Mouse (Mus musculus): ENCODE measurements at regions not wholly inside any gene's neighbourhood (a gene's known extent, or its start where the extent isn't known, plus 50 kb on each side); places are given as distances from the start of the nearest gene placed in this dataset.
"Not testable (repeated sequence)": the region's sequence is repeated elsewhere in the genome, so short reads cannot be mapped to it uniquely, and the experiment has no call there.

- DNase-seq, result no peak
These were observed 141.3 kb upstream of the Fam3c start for GRCm38 (mm10) chr6:22497306-22497705.

- DNase-seq, result no peak
These were observed 140.4 kb upstream of the Fam3c start for GRCm38 (mm10) chr6:22496471-22496870.

GRCm38 (mm10) chr6:22493632-22494260 lies 137.7 kb upstream of the Fam3c start:
- peak; percentile 10 to 21 for DNase-seq

- DNase-seq, result no peak
These were observed 136.9 kb upstream of the Fam3c start for GRCm38 (mm10) chr6:22492896-22493295.

GRCm38 (mm10) chr6:22490762-22491161 lies 134.7 kb upstream of the Fam3c start:
- DNase-seq, result no peak

GRCm38 (mm10) chr6:22487467-22487866 lies 131.4 kb upstream of the Fam3c start:
- DNase-seq, result no peak

- DNase-seq, result no peak
These were observed 129.9 kb upstream of the Fam3c start for GRCm38 (mm10) chr6:22485828-22486518.

GRCm38 (mm10) chr6:22482257-22482656 lies 126.2 kb upstream of the Fam3c start:
- not testable (repeated sequence) for DNase-seq

GRCm38 (mm10) chr6:22474604-22475003 lies 118.6 kb upstream of the Fam3c start:
- no peak for DNase-seq

GRCm38 (mm10) chr6:22474011-22474410 lies 118.0 kb upstream of the Fam3c start:
- DNase-seq, result no peak

- DNase-seq, result not testable (repeated sequence)
These were observed 116.4 kb upstream of the Fam3c start for GRCm38 (mm10) chr6:22472400-22472799.

GRCm38 (mm10) chr6:22467334-22467993 lies 111.4 kb upstream of the Fam3c start:
- DNase-seq, result no peak

- no peak for DNase-seq
These were observed 109.9 kb upstream of the Fam3c start for GRCm38 (mm10) chr6:22465926-22466325.

- no peak for DNase-seq
These were observed 103.5 kb upstream of the Fam3c start for GRCm38 (mm10) chr6:22459440-22460016.

- no peak for DNase-seq
These were observed 96.2 kb upstream of the Fam3c start for GRCm38 (mm10) chr6:22452203-22452602.

GRCm38 (mm10) chr6:22450501-22450900 lies 94.5 kb upstream of the Fam3c start:
- no peak for DNase-seq

GRCm38 (mm10) chr6:22448906-22449305 lies 92.9 kb upstream of the Fam3c start:
- no peak for DNase-seq

- no peak for DNase-seq
These were observed 91.6 kb upstream of the Fam3c start for GRCm38 (mm10) chr6:22447636-22448035.

- DNase-seq, result no peak
These were observed 90.7 kb upstream of the Fam3c start for GRCm38 (mm10) chr6:22446621-22447310.

- DNase-seq, result not testable (repeated sequence)
These were observed 88.8 kb upstream of the Fam3c start for GRCm38 (mm10) chr6:22444856-22445255.

- DNase-seq, result no peak
These were observed 88.2 kb upstream of the Fam3c start for GRCm38 (mm10) chr6:22444220-22444619.

- no peak for DNase-seq
These were observed 87.5 kb upstream of the Fam3c start for GRCm38 (mm10) chr6:22443573-22443972.

GRCm38 (mm10) chr6:22443170-22443569 lies 87.1 kb upstream of the Fam3c start:
- no peak for DNase-seq

Measured in cerebellum, adult 18-20 months (tissue).